Mouse (Mus musculus) frontal cortex, postnatal 25 days (tissue): Measurements from ENCODE around the gene Olfr1471.
"Not testable (repeated sequence)": the region's sequence is repeated elsewhere in the genome, so short reads cannot be mapped to it uniquely, and the experiment has no call there.

Source experiments
- DNase-seq, 2 experiments: peaks; one replicate each; pipeline ENCODE4 v3.0.0; 2022; ENCODE audit warnings: low spot score in 2 of 2

The Olfr1471 gene

GRCm38 (mm10) chr19:13443109-13443508 is at the start of gene Olfr1471:
Olfr1471 (plus strand) TSS chr19:13443409.
- DNase-seq = not testable (repeated sequence)

GRCm38 (mm10) chr19:13407549-13407948 is 35.7 kb upstream of the Olfr1471 start, which contains the start of gene Olfr1469:
Olfr1469 (plus strand) TSS chr19:13407849.
- DNase-seq = no peak

DNA sequence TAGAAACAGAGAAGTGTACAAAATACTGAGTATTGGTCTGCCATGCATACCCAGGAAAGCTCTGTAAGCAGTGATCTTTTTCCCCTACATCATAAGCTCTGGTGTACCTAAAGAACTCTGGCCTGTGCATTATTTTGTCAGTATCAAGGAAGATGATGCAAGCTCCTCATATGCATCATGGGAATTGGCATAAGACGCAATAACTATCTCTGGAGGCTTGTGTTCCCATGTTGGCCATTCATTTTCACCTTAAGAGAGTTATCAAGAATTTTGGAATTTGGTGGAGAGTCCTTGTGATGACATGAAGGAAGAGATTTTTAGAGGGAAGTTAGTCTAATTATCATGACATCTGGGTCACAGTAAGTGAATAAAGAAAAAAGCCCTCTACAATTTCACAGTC is 12.8 kb downstream of the Olfr1471 start, which contains the start of gene Olfr1472:
Gene Olfr1472, minus strand, starts transcription at position 101 of the 400 bp plus-strand sequence.
- DNase-seq = no peak

DNA sequence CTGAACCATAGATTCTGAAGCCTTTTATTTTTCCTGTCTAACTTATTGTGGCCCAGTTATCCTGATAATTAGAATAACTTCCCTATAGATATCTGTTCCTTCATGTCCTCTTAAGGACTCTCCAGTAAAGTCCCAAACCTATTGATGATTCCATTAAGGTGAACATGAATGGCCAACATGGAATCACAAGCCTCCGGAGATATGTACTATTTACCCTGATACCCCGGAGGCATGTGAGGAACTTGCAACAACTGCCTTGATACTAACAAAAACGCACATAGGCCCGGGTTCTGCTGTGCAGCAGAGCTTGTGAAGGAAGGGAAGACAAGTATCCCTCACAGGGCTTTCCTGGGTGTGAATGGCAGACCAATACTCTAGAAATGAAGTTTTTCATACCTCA is 26.1 kb downstream of the Olfr1471 start, which contains the start of gene Olfr1474:
Gene Olfr1474, plus strand, starts transcription at position 301 of the 400 bp plus-strand sequence.
- not testable (repeated sequence) for DNase-seq

- DNase-seq = no peak
Measured at GRCm38 (mm10) chr19:13480096-13480495, 36.9 kb downstream of the Olfr1471 start, which contains the start of gene Olfr1475. Olfr1475 (minus strand) TSS chr19:13480196.

GRCm38 (mm10) chr19:13500246-13500645 is 57.0 kb downstream of the Olfr1471 start, which contains the start of gene Olfr1477:
Olfr1477 (plus strand) TSS chr19:13500546.
- DNase-seq = no peak
